ENCODE assay signal across 11 mouse cellular contexts in the genomic region with DNA sequence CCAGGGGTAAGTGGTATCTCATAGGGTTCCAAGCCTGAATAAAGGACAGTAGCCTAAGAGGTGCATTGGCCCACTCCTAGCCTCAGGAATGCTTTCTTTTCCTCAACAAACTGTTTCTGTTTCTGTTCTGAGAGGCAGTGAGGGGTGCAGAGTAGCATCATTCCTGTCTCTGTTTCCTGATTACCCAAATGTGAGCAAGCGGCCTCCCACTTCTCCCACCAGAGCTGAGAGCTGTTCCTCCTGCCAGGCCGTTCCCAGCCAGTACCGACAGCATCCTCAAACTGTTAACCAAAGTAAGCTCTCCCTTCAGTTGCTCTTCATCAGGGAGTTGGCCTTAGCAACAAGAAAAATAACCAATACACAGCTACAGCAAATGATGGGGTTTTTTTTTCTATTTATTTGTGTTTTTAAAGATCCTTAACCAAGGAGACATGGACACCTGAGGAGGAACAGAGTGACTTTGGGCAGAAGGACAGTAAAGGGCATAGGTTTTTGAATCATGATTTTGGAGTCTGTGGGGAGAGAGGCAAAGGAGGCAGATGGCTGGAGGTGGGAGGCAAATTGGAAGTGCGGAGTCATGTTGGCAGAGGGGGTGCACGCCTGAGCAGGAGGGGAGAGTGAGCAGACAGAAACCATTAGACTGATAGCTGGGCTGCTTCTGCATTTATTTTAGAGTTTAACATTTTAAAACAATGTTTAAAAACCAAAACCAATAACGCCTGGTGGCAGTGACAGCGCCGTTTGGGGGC. TPM values are rescaled to one million over a fixed set of nuclear protein-coding genes. Genes with fewer than 3 reads are reported as not detected.
A peak's percentile ranks its signal among the peaks of the same experiment; 100 is the strongest.
DNase-seq lines count a peak whose midpoint lies in the region; ATAC-seq lines count a peak whose summit lies in the region.
"Had no signal": no experiment of that assay in that cellular context is flagged by ENCODE, and none has a peak within 500 bp of the region (broad histone marks: within the 10 kb centered on the region; RNA-seq: fewer than 3 reads in every experiment).

No protein-coding gene starts in this region.

- no peak for ATAC-seq in megakaryocyte progenitor cell, adult 5-6 weeks (replicated peaks; ENCODE audit: poor library complexity)
- ATAC-seq: midbrain, embryonic 16.5 days had no signal

- DNase-seq in cerebellum, adult 18-20 months: peak; percentile 74 to 88
- peak; percentile 79 to 83 for DNase-seq in cerebellum, postnatal 14 days
- peak; percentile 91 for DNase-seq in layer of hippocampus, adult 9-11 months
- peak; percentile 74 to 76 for DNase-seq in right cerebral cortex, adult 2 months (ENCODE audit: low spot score in 2 of 2)
- DNase-seq in embryo, embryonic 10.5 days (ENCODE audit: low spot score): no peak
- DNase-seq in MN1 (ENCODE audit: low spot score): no peak
- DNase-seq: heart, adult 18-20 months; kidney, postnatal 14 days; lung, postnatal 14 days had no signal

RNA-seq across cellular contexts. Expression of a gene that starts 12.8 kb away (rescaled TPM):
- total RNA-seq in megakaryocyte progenitor cell, adult 5-6 weeks (2015): 9.3 and 12.8 TPM in 2 replicates
- 20.9 and 27.4 TPM in 2 replicates for total RNA-seq in megakaryocyte progenitor cell, adult 5-6 weeks (2017)

Comparison
In these comparisons a context has a peak if more than half of its experiments do, and no peak if none do; other contexts are left out.
1. DNase-seq: peak in cerebellum, adult 18-20 months (2 of 2), cerebellum, postnatal 14 days (2 of 2), layer of hippocampus, adult 9-11 months (single experiment) and right cerebral cortex, adult 2 months (2 of 2); none in embryo, embryonic 10.5 days (single experiment) and MN1 (single experiment).